Mouse (Mus musculus) small intestine, adult 2 months (tissue): ENCODE measurements at regions not wholly inside any gene's neighbourhood (a gene's known extent, or its start where the extent isn't known, plus 50 kb on each side); places are given as distances from the start of the nearest gene placed in this dataset.

Experiments used
- CTCF ChIP-seq: fragments of 200-500 bp; IDR thresholded peaks from 2 replicates; pipeline ENCODE4 v1.5.1; 2012; ENCODE audit warnings: low read depth, mild to moderate bottlenecking, control low read depth, inconsistent platforms, low read length, moderate library complexity, mixed read lengths; ENCODE audit not compliant: insufficient replicate concordance, insufficient read length; ENCODE audit errors: extremely low read depth
- POLR2A ChIP-seq: fragments of 200-500 bp; IDR thresholded peaks from 2 replicates; pipeline ENCODE4 v1.6.1; 2012; ENCODE audit warnings: low read depth, mild to moderate bottlenecking, control low read depth, inconsistent platforms, low read length, moderate library complexity

DNA sequence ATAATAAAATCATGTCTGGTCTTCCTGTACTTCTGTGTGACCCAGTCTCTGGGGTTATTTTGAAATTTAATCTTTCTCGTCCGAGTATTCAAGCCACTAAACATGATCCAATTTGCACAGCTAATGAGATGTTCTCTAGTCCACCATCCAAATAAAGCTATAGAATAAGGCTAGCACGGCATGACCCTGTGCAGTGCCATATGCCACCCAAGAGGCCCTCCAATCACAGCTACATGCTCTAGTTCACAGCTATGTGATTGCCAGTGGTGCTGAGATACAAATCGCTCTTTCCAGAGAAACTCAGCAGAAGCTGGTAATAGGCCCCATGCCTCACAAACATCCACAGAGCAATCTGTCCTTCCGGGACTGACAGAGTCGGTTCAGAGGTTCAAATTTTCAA is 426.3 kb downstream of the Ipo11 start:
- TF ChIP-seq POLR2A: no peak
- no peak for TF ChIP-seq CTCF
